Mouse (Mus musculus) megakaryocyte, embryonic 14.5 days (primary cell): ENCODE data around the gene Fstl1.

Experiments
- FLI1 ChIP-seq: IDR thresholded peaks from 2 replicates; pipeline ENCODE4 v1.6.1; 2012; ENCODE audit warnings: low read length, inconsistent platforms, mixed read lengths
- GATA1 ChIP-seq: IDR thresholded peaks from 3 replicates; pipeline ENCODE4 v1.6.1; 2012; ENCODE audit warnings: mixed read lengths, low read length, inconsistent platforms, borderline replicate concordance

DNA sequence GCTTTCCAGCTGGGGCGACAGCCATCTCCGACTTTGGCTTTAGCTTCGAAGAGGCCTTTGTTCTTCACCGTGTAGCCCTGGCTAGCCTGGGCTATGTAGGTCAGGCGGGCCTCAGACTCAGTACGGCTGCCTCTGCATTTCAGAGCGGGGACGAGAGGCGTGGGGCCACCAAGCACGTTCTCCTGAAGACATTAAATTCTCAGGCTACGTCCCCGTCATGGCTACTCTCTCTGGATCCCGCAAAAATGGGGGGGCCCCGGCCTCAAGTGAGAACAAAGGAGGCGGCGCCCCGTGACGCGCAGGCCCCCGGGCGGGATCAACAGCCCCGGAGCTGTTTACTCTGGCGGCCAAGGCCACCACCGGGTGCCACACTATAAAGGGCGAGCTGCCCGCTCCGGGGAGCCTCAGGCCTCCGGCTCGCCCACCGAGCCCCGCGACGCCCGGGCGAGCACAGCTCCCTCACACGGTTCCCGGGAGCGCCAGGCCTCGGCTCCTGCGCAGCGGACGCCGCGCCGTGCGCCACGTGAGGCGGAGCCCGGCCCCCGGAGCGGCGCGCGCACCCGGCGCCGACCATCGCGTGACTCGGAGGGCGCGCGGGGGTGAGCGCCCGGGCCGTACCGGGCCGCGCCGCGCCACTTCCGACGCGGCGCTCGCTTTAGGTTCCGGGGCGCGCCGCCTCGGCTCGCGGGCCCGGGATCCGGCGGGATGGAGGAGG lies 91.3 kb downstream of the Fstl1 start, which contains the start of gene Lrrc58:
- TF ChIP-seq GATA1 (no peak), FLI1 (no peak)
